Mouse (Mus musculus): ENCODE measurements at regions not wholly inside any gene's neighbourhood (a gene's known extent, or its start where the extent isn't known, plus 50 kb on each side); places are given as distances from the start of the nearest gene placed in this dataset.

- H3K9ac ChIP-seq = no peak overlapping the region
- WGBS = 75% methylated on average over 17 of the region's 17 CpGs
Observed at GRCm38 (mm10) chr2:173930606-173931177, 145.4 kb upstream of the Stx16 start.

GRCm38 (mm10) chr2:173935706-173936105 lies 140.4 kb upstream of the Stx16 start:
- WGBS = 82% methylated on average over 5 of the region's 5 CpGs
- no peak overlapping the region for H3K27ac ChIP-seq

More at GRCm38 (mm10) chr2:173930606-173931177, 145.4 kb upstream of the Stx16 start:
- Histone ChIP-seq H3K27me3 (replicated peaks) (no peaks in the 10 kb centered on the region), H3K4me3 (replicated peaks) (no peak overlapping the region), H3K4me1 (replicated peaks) (no peaks in the 10 kb centered on the region), H3K4me2 (replicated peaks) (no peak overlapping the region), H3K27ac (no peak overlapping the region), H3K36me3 (no peaks in the 10 kb centered on the region), H3K9me3 (no peaks in the 10 kb centered on the region)
- ATAC-seq = no peak

DNA sequence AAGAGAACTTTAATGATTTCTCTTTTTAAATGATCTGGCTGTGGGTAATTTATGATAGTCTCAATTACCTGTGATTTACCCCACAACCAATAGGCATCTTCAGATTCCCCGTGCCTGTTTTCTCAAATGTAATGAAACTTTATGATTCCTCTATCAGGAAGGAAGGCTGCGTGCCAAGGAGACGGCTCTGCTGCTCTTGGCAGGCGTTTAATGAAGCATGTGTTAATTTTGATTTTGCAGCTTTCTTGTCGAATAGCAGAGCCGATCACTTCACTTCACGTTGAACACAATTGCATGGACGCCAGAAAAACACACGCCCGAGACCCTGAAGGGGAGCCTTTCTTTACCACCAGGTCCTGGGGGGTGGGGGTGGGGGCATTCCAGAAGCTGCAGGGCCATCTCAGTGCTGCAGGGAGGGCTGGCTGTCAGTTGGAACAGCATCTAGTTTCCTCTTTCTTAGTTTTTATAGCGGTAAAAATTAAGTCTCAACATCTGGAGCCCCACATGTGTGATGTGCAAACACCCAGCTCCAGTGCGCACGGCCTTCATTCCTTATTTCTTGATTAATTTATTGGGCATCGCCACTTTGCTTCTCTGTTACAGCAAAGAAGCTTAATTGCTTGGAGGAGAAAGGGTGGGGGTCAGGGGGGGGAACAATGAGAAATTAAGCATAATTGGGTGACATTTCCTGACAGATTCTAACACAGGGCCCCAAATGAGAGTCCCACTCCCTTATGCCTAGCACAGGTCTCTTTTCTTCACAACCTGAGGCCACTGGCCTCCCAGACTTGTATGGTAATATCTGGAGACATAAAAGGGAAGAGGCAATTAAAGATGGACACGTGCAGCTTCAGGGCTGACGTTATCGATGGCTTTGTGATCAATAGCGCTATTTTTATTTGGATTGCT lies 138.3 kb upstream of the Stx16 start:
- H3K4me2 ChIP-seq (replicated peaks) = no peak overlapping the region
- no peak overlapping the region for H3K9ac ChIP-seq
- 57% methylated on average over 18 of the region's 18 CpGs for WGBS
- no peaks in the 10 kb centered on the region for H3K36me3 ChIP-seq
- no peaks in the 10 kb centered on the region for H3K9me3 ChIP-seq
- no peak overlapping the region for H3K4me3 ChIP-seq (replicated peaks)
- no peaks in the 10 kb centered on the region for H3K4me1 ChIP-seq (replicated peaks)
- H3K27me3 ChIP-seq (replicated peaks) = no peaks in the 10 kb centered on the region
- no peak overlapping the region for H3K27ac ChIP-seq
- no peak for ATAC-seq

More at GRCm38 (mm10) chr2:173935706-173936105, 140.4 kb upstream of the Stx16 start:
- no peak overlapping the region for H3K4me3 ChIP-seq (replicated peaks)
- no peak overlapping the region for H3K9ac ChIP-seq
- no peak overlapping the region for H3K4me2 ChIP-seq (replicated peaks)
- no peaks in the 10 kb centered on the region for H3K36me3 ChIP-seq
- H3K9me3 ChIP-seq = no peaks in the 10 kb centered on the region
- ATAC-seq = no peak
- H3K4me1 ChIP-seq (replicated peaks) = no peaks in the 10 kb centered on the region
- no peaks in the 10 kb centered on the region for H3K27me3 ChIP-seq (replicated peaks)

DNA sequence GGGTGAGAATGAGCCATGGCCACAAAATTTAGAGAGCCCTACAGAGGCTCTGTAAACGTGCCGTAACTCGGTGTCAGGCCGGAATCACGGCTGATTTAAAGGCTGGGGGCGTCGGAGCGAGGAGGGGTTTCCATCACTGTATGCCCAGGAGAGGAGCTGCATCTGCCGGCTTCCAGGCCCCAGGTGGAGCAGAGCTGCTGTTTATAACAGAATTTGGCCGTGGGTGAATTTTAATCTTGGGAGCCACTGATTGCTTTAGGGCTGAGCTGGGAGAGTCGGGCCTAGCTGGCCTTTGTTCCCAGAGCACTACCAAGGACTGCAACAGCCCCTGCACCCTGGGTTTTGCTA lies 137.7 kb upstream of the Stx16 start:
- no peak for ATAC-seq
- H3K4me1 ChIP-seq (replicated peaks) = no peaks in the 10 kb centered on the region
- 51% methylated on average over 11 of the region's 11 CpGs for WGBS

DNA sequence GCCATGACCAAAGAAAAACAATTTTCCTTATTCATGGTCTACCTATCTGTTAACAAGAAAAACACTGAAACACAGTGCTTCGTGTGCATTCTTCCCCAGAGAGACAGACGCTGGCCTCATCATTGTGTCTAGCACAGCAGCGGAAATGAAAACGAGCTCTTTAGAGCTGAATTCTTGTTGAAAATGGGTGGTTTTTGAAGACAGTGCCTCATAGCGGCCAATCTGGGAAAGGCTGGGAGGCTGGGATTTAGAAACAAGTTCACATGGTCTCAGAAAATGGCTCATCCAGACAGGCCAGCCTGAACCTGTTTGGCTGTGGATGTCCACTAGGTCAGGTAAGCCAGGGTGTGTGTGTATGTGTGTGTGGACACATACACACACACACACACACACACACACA lies 130.7 kb upstream of the Stx16 start:
- Histone ChIP-seq H3K4me3 (replicated peaks) (no peak overlapping the region), H3K4me1 (replicated peaks) (no peaks in the 10 kb centered on the region), H3K9ac (no peak overlapping the region), H3K27me3 (replicated peaks) (no peaks in the 10 kb centered on the region), H3K27ac (no peak overlapping the region), H3K4me2 (replicated peaks) (no peak overlapping the region), H3K9me3 (no peaks in the 10 kb centered on the region), H3K36me3 (no peaks in the 10 kb centered on the region)
- no peak for ATAC-seq
- 89% methylated on average over 5 of the region's 5 CpGs for WGBS

More for the DNA sequence above, 137.7 kb upstream of the Stx16 start:
- no peaks in the 10 kb centered on the region for H3K36me3 ChIP-seq
- H3K9ac ChIP-seq = no peak overlapping the region
- H3K9me3 ChIP-seq = no peaks in the 10 kb centered on the region
- no peaks in the 10 kb centered on the region for H3K27me3 ChIP-seq (replicated peaks)
- H3K27ac ChIP-seq = no peak overlapping the region
- no peak overlapping the region for H3K4me3 ChIP-seq (replicated peaks)
- H3K4me2 ChIP-seq (replicated peaks) = no peak overlapping the region

DNA sequence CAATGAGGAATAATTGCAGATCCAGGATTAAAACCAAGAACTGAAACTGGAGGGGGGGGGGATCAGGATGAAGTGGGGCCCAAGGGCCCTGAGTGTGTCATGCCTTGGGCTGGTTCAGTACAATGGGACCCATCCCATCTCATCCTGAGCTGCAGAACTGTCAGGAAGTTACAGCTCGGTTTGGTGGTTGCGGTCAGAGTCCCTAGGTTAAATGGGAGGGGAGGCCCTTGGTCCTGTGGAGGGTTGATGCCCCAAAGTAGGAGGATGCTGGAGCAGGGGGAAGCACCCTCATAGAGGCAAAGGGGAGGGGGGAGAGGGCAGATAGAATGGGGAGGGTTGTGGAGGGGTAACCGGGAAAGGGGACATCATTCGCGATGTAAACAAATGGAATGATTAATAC lies 127.5 kb upstream of the Stx16 start:
- Histone ChIP-seq H3K4me3 (replicated peaks) (no peak overlapping the region), H3K9me3 (no peaks in the 10 kb centered on the region), H3K4me2 (replicated peaks) (no peak overlapping the region), H3K27ac (no peak overlapping the region), H3K4me1 (replicated peaks) (no peaks in the 10 kb centered on the region), H3K9ac (no peak overlapping the region), H3K36me3 (no peaks in the 10 kb centered on the region), H3K27me3 (replicated peaks) (no peaks in the 10 kb centered on the region)
- 88% methylated on average over 5 of the region's 5 CpGs for WGBS
- no peak for ATAC-seq

GRCm38 (mm10) chr2:173950164-173950891 lies 125.8 kb upstream of the Stx16 start:
- Histone ChIP-seq H3K36me3 (no peaks in the 10 kb centered on the region), H3K4me1 (replicated peaks) (no peaks in the 10 kb centered on the region), H3K27me3 (replicated peaks) (no peaks in the 10 kb centered on the region), H3K4me2 (replicated peaks) (no peak overlapping the region), H3K9me3 (no peaks in the 10 kb centered on the region), H3K27ac (no peak overlapping the region), H3K4me3 (replicated peaks) (no peak overlapping the region), H3K9ac (no peak overlapping the region)
- ATAC-seq = no peak
- 52% methylated on average over 10 of the region's 10 CpGs for WGBS

DNA sequence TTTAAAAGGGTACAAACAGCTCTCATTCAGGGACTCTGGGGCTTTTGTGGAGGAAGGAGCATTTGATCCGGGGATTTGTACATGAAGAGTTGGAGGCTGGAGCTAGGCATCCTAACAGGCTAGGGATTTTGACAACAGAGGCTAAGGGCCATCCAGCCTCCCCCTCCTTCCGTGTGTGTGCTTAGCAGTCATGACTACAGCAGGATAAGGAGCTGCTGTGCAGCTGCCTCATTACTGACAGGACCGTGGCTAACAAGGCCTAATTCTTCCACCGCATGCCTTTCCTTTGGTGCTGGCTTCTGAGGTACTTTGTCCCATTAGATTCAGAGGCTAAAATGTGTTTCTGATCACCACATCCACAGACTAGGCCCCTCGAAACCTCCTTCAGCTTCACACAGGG lies 110.0 kb upstream of the Stx16 start:
- ATAC-seq = no peak
- 73% methylated on average over 5 of the region's 5 CpGs for WGBS
- no peaks in the 10 kb centered on the region for H3K9me3 ChIP-seq

GRCm38 (mm10) chr2:173970789-173971188 lies 105.3 kb upstream of the Stx16 start:
- ATAC-seq = peak; percentile 92

More for the DNA sequence above, 110.0 kb upstream of the Stx16 start:
- no peaks in the 10 kb centered on the region for H3K36me3 ChIP-seq
- H3K27me3 ChIP-seq (replicated peaks) = no peaks in the 10 kb centered on the region
- peaks cover 6% of the 10 kb centered on the region; the same call in 1 of the 2 replicates for H3K4me1 ChIP-seq (replicated peaks)
- no peak overlapping the region for H3K9ac ChIP-seq
- no peak overlapping the region for H3K4me3 ChIP-seq (replicated peaks)
- H3K4me2 ChIP-seq (replicated peaks) = no peak overlapping the region
- H3K27ac ChIP-seq = no peak overlapping the region

GRCm38 (mm10) chr2:173976314-173977053 lies 99.6 kb upstream of the Stx16 start:
- H3K4me1 ChIP-seq (replicated peaks) = 0 out of 2 replicates have a peak, but pooled peaks cover 10% of the 10 kb centered on the region
- H3K27me3 ChIP-seq (replicated peaks) = no peaks in the 10 kb centered on the region
- H3K9me3 ChIP-seq = no peaks in the 10 kb centered on the region
- 30% methylated on average over 4 of the region's 4 CpGs for WGBS
- H3K4me3 ChIP-seq (replicated peaks) = no peak overlapping the region
- no peak overlapping the region for H3K4me2 ChIP-seq (replicated peaks)
- H3K27ac ChIP-seq = peak overlapping the region; percentile 57
- H3K36me3 ChIP-seq = no peaks in the 10 kb centered on the region
- H3K9ac ChIP-seq = no peak overlapping the region
- ATAC-seq = peak; percentile 82

More at GRCm38 (mm10) chr2:173970789-173971188, 105.3 kb upstream of the Stx16 start:
- Histone ChIP-seq H3K9me3 (no peaks in the 10 kb centered on the region), H3K4me1 (replicated peaks) (peaks cover 6% of the 10 kb centered on the region; the same call in 1 of the 2 replicates), H3K4me3 (replicated peaks) (no peak overlapping the region), H3K27me3 (replicated peaks) (no peaks in the 10 kb centered on the region), H3K36me3 (no peaks in the 10 kb centered on the region), H3K27ac (no peak overlapping the region), H3K9ac (no peak overlapping the region), H3K4me2 (replicated peaks) (no peak overlapping the region)
- WGBS = 53% methylated on average over 1 of the region's 1 CpGs

- Histone ChIP-seq H3K4me3 (replicated peaks) (no peak overlapping the region), H3K4me2 (replicated peaks) (peak overlapping the region; percentile 42), H3K36me3 (no peaks in the 10 kb centered on the region), H3K9ac (no peak overlapping the region), H3K9me3 (no peaks in the 10 kb centered on the region), H3K27me3 (replicated peaks) (no peaks in the 10 kb centered on the region), H3K27ac (peak overlapping the region; percentile 78), H3K4me1 (replicated peaks) (0 out of 2 replicates have a peak, but pooled peaks cover 10% of the 10 kb centered on the region)
- WGBS = 22% methylated on average over 12 of the region's 12 CpGs
- peak; percentile 60 for ATAC-seq
Observed at GRCm38 (mm10) chr2:173977236-173978053, 98.7 kb upstream of the Stx16 start.

All from intestine, embryonic 15.5 days (tissue).